Mouse (Mus musculus) urinary bladder, adult 18-20 months (tissue): ENCODE data around the gene Dzank1.

Experiments used
- DNase-seq, 2 experiments: peaks; one replicate each; pipeline ENCODE4 v3.0.0; 2022; ENCODE audit warnings: low spot score in 2 of 2, mixed read lengths in 2 of 2

Dzank1 gene

GRCm38 (mm10) chr2:144526981-144527820 lies at the start of gene Dzank1, which contains the start of gene Polr3f:
Gene Dzank1 (minus strand): TSS chr2:144527414.
Gene Polr3f (plus strand): TSS chr2:144527718.
- DNase-seq, result peak; percentile 95 to 97

DNA sequence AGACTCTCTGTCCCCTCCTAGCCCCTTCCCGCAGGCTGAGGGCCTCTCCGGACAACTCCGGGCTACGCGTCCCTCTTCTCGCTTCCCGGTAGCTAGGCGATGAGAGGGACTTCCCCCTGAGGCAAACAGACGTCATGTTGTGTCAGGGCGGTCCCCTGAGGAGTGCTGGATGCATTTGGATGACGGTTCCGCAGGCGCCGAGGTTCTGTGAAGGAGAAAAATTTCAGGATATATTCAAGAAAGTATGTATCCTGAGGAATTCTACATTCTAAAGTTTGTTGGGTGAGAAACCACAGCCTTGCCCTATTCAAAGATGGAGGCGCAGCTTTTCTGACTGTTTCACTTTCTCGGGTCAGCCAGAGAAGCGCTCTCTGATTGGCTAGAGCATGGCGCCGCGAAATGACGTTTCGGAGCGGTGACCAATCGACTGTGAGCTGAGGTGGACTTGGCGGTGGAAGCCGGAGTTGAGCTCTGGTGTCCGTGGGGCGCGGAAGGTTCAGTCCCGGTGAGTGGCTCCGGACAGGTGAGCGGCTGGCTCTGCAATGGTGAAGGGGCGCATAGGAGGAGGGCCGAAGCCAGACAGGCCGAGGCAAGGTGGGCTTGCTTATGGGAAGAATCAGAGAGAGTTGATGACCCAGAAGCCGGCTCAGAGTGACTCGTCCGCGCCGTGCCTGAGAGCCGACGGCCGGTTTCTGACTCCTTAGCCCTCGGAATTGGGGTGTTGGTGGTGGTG lies 28.8 kb upstream of the Dzank1 start, which contains the start of gene Sec23b:
TSS of gene Sec23b (plus strand) at position 410 of the 733 bp plus-strand sequence.
- DNase-seq, result peak; percentile 94 to 96

DNA sequence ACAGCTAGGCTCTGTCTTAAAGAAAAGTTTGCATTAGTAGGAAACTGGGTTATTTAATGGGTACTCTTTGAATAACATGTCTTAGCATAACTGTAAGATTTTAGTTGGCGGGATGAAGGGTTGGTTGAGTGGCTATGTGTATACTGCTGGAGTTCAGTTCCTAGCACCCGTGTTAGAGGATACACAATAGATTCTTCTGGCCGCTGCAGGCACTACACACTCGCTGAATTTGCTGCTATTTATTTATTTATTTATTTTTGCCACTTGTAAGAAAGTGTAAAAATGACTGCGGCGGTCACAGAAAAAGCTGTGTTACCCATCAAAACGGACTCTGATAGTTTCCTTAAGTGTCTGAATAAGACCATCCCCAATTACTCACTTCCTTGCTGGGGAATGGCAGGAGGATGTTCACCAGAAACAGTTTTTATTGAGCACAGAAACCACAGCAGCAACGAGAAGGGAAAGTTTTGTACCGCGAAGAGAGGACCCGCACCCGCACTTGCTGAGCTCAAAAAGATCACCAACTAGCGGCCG lies 28.1 kb upstream of the Dzank1 start:
- DNase-seq, result no peak

GRCm38 (mm10) chr2:144553905-144554304 lies 26.7 kb upstream of the Dzank1 start:
- DNase-seq, result no peak

DNA sequence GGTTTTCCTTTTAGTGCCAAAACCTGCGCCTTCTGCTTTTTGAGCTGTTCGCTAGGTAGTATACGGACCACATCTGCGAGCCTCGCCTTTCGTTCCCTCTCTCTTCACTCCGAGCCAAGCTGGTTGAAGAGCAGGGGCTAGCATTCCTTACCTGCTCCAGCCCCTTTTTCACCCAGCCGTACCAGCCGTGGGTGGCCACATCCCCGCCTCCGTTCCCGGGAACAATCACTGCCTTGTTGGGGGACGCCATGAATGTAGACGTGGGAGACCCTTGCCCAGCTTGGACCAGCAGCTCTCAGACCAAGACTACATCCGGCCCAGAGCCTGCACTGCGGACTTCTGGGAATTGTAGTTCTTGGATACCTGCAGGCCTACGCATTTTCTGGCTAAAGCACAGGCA lies 23.3 kb upstream of the Dzank1 start, which contains the start of gene Rbbp9:
TSS of gene Rbbp9 (minus strand) at position 341 of the 400 bp plus-strand sequence.
- DNase-seq, result peak; percentile 16 to 66

DNA sequence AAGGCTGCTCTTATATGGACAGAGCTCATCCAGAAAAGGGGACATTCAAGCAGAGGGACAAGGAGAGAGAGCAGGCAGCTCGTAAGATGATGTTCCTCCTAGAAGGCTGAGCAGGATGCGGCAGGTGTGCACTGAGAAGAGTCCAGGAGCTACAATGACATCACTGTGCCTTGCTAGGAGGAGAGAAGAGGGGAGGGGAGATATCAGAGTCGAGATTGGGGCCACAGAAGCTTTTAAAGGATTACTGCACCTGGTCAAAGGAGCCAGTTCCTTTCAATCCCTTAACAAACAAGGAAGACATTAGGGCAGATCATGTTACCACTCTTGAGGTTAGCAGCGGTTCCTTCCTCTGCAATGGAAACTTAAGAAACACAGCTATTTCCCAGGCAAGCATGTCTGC lies 20.3 kb upstream of the Dzank1 start:
- no peak for DNase-seq

DNA sequence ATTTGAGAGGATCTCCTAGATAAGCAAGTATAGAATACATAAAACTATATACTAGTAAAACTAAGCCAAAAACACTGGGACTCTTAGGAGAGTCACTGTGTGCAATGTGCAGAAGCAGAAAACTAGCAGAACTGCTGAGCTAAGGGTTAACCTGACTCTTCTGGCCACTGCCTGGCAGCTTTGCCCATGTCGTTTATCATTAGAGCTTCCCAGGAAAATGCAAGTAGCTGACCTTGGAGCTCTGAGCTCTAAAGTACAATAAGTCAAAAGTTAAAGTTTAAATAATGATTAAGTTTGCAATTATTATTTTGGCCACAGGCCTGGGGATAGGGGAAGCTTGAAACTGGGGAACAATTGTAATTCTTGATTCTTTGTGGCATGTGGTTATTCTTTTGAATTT lies 18.3 kb upstream of the Dzank1 start:
- DNase-seq, result no peak

DNA sequence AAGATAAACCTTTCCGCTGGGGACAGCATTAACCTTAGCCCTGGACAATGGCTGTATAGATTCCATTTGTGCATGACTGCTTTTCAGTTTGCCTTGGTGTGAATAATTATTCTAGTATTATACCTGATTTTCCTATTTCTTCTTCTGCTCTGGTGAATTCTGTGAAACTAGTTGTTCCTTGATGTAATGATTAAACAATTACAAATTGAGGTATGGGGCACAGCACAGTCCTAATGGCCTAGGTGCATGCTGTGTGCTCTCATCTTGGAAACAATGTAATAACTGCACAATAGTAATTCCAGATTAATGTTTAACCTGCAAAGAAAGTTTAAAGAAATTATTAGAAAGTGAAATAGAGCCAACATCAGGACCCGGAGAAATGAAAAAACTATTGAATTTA lies 17.8 kb upstream of the Dzank1 start:
- no peak for DNase-seq

DNA sequence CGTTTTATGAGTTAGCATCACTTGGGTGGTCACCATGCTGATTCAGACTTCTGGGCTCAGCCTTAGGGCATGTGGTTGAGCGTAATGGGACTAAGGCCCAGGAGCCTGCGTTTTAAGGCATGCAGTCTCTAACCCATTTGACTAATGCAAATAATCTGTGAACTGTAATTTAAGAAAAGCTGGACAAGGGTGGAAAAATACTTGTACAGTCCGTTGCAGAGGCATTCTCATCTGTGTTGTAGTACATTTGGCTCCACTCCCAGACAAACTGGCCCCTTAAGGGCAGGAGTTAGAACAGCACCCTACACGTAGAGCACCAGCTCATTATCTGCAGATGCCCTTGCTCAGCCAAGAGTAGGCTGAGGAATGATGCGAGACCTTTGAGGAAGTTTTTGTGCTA lies 17.4 kb upstream of the Dzank1 start:
- DNase-seq, result no peak

- no peak for DNase-seq
Observed at GRCm38 (mm10) chr2:144543670-144544069, 16.5 kb upstream of the Dzank1 start.

GRCm38 (mm10) chr2:144541246-144541645 lies 14.0 kb upstream of the Dzank1 start:
- DNase-seq, result no peak

- DNase-seq, result no peak
Observed at GRCm38 (mm10) chr2:144537123-144537522, 9.9 kb upstream of the Dzank1 start.

DNA sequence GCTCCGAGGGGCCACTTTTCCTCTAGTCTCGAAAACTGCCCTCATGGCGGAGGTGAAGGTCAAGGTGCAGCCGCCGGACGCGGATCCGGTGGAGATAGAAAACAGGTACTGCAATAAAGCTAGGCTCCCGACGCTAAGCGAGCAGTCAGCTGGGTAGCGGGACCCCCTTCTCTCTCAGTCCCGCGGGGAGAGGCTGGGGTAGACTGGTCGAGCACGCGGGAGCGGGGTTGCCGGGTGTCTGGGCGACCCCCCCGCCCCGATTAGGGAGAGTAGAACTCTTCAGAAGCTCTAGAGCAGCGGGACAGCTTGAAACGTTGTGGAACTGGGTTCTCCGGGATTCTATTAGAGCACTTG lies 584 bp upstream of the Dzank1 start:
- DNase-seq, result no peak

DNA sequence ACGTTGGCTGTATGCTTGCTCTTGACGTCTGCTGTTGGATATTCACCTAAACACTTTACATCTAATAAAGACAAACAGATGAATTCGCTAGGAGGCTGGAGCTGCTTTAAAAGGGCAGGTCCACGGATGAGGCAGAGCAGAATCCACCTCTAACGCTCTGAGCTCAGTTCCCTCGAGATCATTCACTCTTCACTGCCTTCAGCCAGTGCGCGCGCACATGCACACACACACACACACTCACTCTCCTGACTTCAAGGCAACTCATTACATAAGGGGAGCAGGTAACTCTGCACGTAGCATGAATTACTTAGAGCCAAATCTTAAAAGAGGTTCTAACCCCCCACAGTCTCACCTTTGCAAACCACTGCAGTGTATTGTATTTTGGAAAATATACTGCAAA lies 1.4 kb downstream of the Dzank1 start:
- no peak for DNase-seq

DNA sequence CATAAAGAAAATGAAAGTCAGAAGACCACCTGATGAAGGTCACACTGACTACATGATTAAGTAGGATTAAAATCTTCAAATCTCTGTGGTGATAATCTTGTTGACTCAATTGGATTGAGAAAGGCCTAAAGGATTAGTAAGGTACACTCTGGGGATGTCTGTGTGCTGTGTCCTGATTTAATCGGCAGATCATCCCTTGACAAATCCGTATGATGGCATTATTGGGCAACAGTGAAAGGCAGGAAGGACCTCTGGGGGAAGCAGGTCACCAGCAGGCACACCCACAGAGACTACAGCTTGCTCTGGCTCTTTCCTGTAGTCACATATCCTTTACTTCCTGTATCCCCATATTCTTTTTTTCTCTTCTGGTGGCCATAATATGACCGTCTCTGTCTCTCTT lies 7.4 kb downstream of the Dzank1 start:
- no peak for DNase-seq

- no peak for DNase-seq
Observed at GRCm38 (mm10) chr2:144514619-144515018, 12.6 kb downstream of the Dzank1 start.

DNA sequence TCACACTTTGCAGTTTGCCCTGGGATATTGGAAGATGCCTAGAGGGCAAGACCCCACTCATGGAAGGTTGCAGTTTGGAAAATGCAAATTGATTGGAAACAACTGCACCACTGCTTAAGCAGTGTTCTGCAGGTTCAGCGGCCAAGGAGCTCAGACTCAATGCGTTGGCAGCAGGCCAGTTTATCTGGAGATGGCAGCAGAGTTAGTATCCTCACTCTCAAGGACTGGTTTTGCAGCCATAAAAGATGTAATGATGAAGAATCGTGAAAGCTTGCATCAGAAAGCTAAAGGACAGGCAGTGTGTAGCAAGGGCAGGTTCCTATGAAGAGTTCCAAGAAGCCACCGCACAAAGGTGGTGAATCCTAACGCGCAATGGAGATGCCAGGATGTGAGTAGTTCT lies 25.1 kb downstream of the Dzank1 start:
- no peak for DNase-seq

GRCm38 (mm10) chr2:144489342-144489741 lies 37.9 kb downstream of the Dzank1 start:
- DNase-seq, result no peak

DNA sequence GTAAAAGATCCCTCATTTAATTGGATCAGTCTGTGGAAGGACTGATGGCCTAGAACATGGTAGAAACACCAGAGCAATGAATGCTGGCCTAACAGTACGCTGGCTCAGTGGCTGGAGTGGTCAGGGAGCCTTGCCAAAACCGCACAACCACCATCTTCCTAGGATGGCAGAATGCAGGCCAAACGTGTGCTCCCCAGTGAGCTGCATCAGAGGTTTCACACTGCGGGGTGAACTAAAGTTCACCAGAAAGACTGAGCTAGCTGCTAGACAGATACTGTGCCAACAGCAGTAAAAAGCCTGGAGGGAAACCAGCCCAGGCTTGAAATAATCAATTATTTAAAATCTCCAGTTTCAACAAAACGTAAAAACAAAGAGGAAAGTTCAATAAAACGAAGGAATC lies 39.7 kb downstream of the Dzank1 start:
- no peak for DNase-seq

DNA sequence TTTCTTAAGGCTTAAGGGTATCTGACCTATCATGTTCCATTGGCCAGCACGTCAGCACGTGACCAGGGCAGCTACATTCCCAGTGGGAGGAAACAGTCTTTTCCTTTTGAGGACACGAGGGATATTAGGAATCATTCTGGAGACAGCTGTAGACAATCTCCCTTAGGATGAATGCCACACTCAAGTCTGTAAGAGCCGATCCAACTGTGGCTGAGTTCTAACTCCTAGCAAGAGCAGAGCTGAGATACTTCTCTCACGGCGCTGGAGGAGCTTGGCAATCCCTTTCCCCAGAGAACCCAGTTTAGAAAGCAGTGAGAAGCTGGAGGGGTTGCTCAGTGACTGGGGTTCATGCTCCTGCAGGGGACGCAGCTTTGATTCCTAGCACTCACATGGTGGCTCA lies 41.8 kb downstream of the Dzank1 start:
- no peak for DNase-seq

DNA sequence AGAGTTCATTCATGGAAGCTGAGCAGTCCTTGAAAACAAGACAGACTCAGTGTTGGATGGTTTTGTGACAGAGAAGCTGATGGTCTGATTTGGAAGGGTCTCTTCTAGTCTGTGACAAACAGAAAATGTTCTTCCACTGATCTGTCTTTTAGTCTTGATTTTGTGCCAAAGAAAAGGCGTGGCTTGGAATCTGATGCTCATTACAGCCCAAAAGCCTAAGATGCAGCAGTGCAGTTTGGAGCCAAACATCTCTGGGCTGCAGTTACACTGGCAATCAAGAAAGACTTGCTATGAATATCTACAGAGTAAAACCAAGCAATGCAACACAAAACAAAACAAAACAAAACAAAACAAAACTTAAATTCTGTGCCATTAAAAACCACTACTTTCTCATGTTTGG lies 43.1 kb downstream of the Dzank1 start:
- DNase-seq, result no peak

DNA sequence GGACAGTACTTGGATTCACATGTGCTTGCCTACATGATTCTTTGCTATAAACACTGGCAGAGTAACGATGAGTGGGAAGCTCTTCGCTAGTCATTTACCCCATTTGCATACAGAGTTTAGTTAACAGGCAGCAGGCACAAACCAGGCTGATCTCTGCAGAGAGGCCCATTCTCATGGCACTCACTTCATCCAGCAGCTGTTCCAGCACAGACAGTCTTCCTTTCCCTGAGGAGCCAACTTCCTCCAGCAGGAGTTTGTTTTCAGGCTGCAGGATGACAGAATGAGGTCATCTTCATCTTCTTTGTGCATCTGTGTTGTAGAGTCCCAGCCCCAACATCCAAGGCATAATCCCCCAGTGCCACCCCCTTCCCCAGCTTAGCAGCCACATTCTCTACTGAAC lies 47.8 kb downstream of the Dzank1 start:
- no peak for DNase-seq

DNA sequence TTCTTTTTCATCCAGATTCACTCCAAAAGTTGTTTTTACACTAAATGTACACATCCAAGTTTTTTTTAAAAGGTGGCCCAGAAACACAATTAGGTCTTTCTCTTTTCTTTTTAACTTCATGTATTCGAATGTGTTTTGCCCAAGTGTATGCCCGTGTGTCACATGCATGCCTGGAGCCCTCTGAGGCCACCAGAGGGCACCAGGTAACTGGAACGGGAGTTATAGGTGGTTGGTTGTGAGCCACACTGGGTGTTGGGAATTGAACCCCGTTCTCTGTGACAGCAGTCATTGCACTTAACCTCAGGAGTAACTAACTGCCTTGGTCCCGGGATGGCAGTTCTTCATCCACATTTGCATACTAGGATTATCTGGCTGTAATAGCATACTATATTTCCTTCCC lies 60.0 kb downstream of the Dzank1 start:
- no peak for DNase-seq
